Mouse (Mus musculus) neural tube, embryonic 13.5 days (tissue): Measurements from ENCODE around the gene Gprc5b. TPM values are rescaled to one million over a fixed set of nuclear protein-coding genes. Genes with fewer than 3 reads are reported as not detected.
A peak's percentile ranks its signal among the peaks of the same experiment; 100 is the strongest.

Source experiments
- ATAC-seq: fragments of 200-750 bp; cut with Nextera tagmentation; 2 replicates; pipeline ENCODE4 v1.8.0; 2017; ENCODE audit warnings: low read depth, mild to moderate bottlenecking, moderate TSS enrichment, moderate library complexity
- H3K27ac ChIP-seq: fragments of 300-500 bp; sonication (generic); replicated peaks from 2 replicates; pipeline ENCODE4 v1.5.1; 2015; ENCODE audit warnings: moderate library complexity, mild to moderate bottlenecking, inconsistent platforms
- H3K27me3 ChIP-seq: fragments of 300-500 bp; sonication (generic); 2 replicates; pipeline ENCODE4 v1.6.1; 2015; ENCODE audit warnings: mild to moderate bottlenecking, inconsistent platforms
- H3K36me3 ChIP-seq: fragments of 300-500 bp; sonication (generic); 2 replicates; pipeline ENCODE4 v1.6.1; 2015; ENCODE audit warnings: mild to moderate bottlenecking, inconsistent platforms
- H3K4me1 ChIP-seq: fragments of 300-500 bp; sonication (generic); replicated peaks from 2 replicates; pipeline ENCODE4 v1.6.1; 2015; ENCODE audit warnings: inconsistent platforms
- H3K4me2 ChIP-seq: fragments of 300-500 bp; sonication (generic); 2 replicates; pipeline ENCODE4 v1.6.1; 2015; ENCODE audit warnings: inconsistent platforms, mild to moderate bottlenecking, moderate library complexity
- H3K4me3 ChIP-seq: fragments of 300-500 bp; sonication (generic); 2 replicates; pipeline ENCODE4 v1.5.1; 2015; ENCODE audit warnings: mild to moderate bottlenecking, inconsistent platforms
- H3K9ac ChIP-seq: fragments of 300-500 bp; sonication (generic); 2 replicates; pipeline ENCODE4 v1.6.1; 2015; ENCODE audit warnings: moderate library complexity, mild to moderate bottlenecking, inconsistent platforms
- H3K9me3 ChIP-seq: fragments of 300-500 bp; sonication (generic); 2 replicates; pipeline ENCODE4 v1.6.1; 2016; ENCODE audit warnings: inconsistent platforms
- WGBS: fragments of 180-500 bp; shearing (Covaris S2); methylation state at CpG from one replicate; pipeline ENCODE4 v1.1.7; 2015; 5-methylcytosine and 5-hydroxymethylcytosine counted together
- polyA plus RNA-seq: library from polyadenylated mRNA; unstranded; fragments of >200 nt; fragmentation: Nextera tagmentation; extraction: Ambion mirVana; gene quantifications from 2 replicates; pipeline ENCODE4 v1.2.1, GENCODE M21; 2015

Gprc5b gene
- 6.9 and 7.0 TPM in 2 replicates for polyA plus RNA-seq

GRCm38 (mm10) chr7:118995007-118995406 is at the start of gene Gprc5b:
Gene Gprc5b, minus strand, starts transcription at chr7:118995211.
- Histone ChIP-seq H3K9me3 (no peaks in the 10 kb centered on the region), H3K36me3 (no peaks in the 10 kb centered on the region), H3K4me3 (peak within 1 kb of the TSS; percentile 61), H3K27me3 (peaks cover 4% of the 10 kb centered on the region; the same call in 1 of the 2 replicates), H3K4me1 (peaks cover 58% of the 10 kb centered on the region), H3K27ac (peak within 1 kb of the TSS; percentile 82), H3K4me2 (peak within 1 kb of the TSS; percentile 71), H3K9ac (peak within 1 kb of the TSS; percentile 77)
- peak; percentile 88 for ATAC-seq
- whole genome bisulfite sequencing, result under 1% methylated on average over 34 of the region's 44 CpGs

- H3K4me1 ChIP-seq, result no peaks in the 10 kb centered on the region
- H3K9me3 ChIP-seq, result 0 out of 2 replicates have a peak, but pooled peaks cover 5% of the 10 kb centered on the region
- H3K4me3 ChIP-seq, result no peak overlapping the region
- ATAC-seq, result no peak
- no peak overlapping the region for H3K27ac ChIP-seq
- H3K9ac ChIP-seq, result no peak overlapping the region
- no peaks in the 10 kb centered on the region for H3K27me3 ChIP-seq
- no peaks in the 10 kb centered on the region for H3K36me3 ChIP-seq
- no peak overlapping the region for H3K4me2 ChIP-seq
Observed at GRCm38 (mm10) chr7:119041502-119041901, 46.5 kb upstream of the Gprc5b start.

- H3K9me3 ChIP-seq, result 0 out of 2 replicates have a peak, but pooled peaks cover 7% of the 10 kb centered on the region
- no peaks in the 10 kb centered on the region for H3K4me1 ChIP-seq
- no peak overlapping the region for H3K4me3 ChIP-seq
- H3K36me3 ChIP-seq, result no peaks in the 10 kb centered on the region
- no peak overlapping the region for H3K4me2 ChIP-seq
- ATAC-seq, result no peak
- no peak overlapping the region for H3K9ac ChIP-seq
- H3K27me3 ChIP-seq, result no peaks in the 10 kb centered on the region
- no peak overlapping the region for H3K27ac ChIP-seq
Observed at GRCm38 (mm10) chr7:119037581-119037980, 42.6 kb upstream of the Gprc5b start.

GRCm38 (mm10) chr7:119034243-119034961 is 39.4 kb upstream of the Gprc5b start:
- Histone ChIP-seq H3K36me3 (no peaks in the 10 kb centered on the region), H3K9ac (no peak overlapping the region), H3K9me3 (0 out of 2 replicates have a peak, but pooled peaks cover 7% of the 10 kb centered on the region), H3K27me3 (no peaks in the 10 kb centered on the region), H3K4me1 (no peaks in the 10 kb centered on the region), H3K27ac (no peak overlapping the region), H3K4me3 (no peak overlapping the region), H3K4me2 (no peak overlapping the region)
- WGBS, result 67% methylated on average over 15 of the region's 15 CpGs
- no peak for ATAC-seq

DNA sequence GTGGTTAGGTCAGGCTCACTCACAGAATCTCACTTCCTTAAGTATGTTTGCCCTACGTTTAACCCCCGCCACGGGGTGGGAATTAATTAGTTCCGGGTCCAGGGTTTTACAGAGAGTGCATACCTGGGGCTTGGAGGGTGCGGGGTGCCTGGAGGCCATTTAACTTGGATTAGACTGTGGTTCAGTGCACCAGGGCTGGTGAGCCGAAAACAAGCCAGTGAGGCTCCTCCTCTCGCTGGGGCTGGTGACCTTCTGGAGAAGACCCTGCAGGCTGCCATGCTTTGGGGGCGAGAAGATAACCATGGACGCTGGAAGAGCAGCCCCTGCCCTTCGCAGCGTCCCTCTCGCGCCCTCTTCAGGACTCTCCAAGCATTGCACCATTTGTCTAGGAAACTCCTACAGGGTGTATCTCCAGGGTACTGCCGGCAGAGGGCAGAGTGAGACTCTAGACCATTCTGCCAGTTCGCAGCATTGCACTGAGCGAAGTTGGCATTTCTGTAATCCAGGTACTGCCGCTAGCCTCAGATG is 28.4 kb upstream of the Gprc5b start:
- H3K9me3 ChIP-seq, result no peaks in the 10 kb centered on the region
- H3K4me2 ChIP-seq, result no peak overlapping the region
- no peaks in the 10 kb centered on the region for H3K36me3 ChIP-seq
- H3K4me3 ChIP-seq, result no peak overlapping the region
- no peak overlapping the region for H3K9ac ChIP-seq
- no peaks in the 10 kb centered on the region for H3K4me1 ChIP-seq
- H3K27ac ChIP-seq, result no peak overlapping the region
- ATAC-seq, result no peak
- 30% methylated on average over 17 of the region's 17 CpGs for WGBS
- no peaks in the 10 kb centered on the region for H3K27me3 ChIP-seq

- Histone ChIP-seq H3K27ac (no peak overlapping the region), H3K27me3 (no peaks in the 10 kb centered on the region), H3K9ac (no peak overlapping the region), H3K9me3 (no peaks in the 10 kb centered on the region), H3K4me1 (no peaks in the 10 kb centered on the region), H3K4me2 (no peak overlapping the region), H3K4me3 (no peak overlapping the region), H3K36me3 (no peaks in the 10 kb centered on the region)
- WGBS, result 79% methylated on average over 19 of the region's 19 CpGs
- ATAC-seq, result peak; percentile 40
Observed at GRCm38 (mm10) chr7:119022238-119023156, 27.5 kb upstream of the Gprc5b start.

DNA sequence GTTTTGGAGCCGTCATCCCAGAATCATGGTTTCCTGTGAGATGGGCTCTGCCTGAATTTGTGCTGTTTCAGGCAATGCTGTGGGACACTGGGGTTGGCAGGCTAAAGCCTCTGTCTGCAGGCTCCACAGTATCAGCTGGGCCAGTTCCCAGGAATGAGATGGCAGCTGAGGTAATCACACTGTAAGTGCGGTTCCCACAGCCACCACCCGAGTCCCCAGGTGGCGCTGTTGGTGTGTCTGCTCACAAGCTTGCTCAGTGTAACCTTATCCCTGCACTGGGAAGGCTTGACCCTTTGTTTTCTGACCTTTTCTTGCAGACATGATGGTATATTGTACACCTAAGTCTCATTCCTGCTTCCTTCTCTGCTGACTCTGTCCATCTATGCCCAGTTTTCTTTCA is 24.5 kb upstream of the Gprc5b start:
- H3K27ac ChIP-seq, result no peak overlapping the region
- no peak overlapping the region for H3K4me2 ChIP-seq
- no peaks in the 10 kb centered on the region for H3K36me3 ChIP-seq
- no peak overlapping the region for H3K4me3 ChIP-seq
- H3K4me1 ChIP-seq, result no peaks in the 10 kb centered on the region
- 14% methylated on average over 4 of the region's 4 CpGs for WGBS
- ATAC-seq, result peak; percentile 82
- no peaks in the 10 kb centered on the region for H3K9me3 ChIP-seq
- H3K27me3 ChIP-seq, result peaks cover 4% of the 10 kb centered on the region; the same call in 1 of the 2 replicates
- H3K9ac ChIP-seq, result no peak overlapping the region

- Histone ChIP-seq H3K4me2 (no peak overlapping the region), H3K9me3 (no peaks in the 10 kb centered on the region), H3K36me3 (no peaks in the 10 kb centered on the region), H3K9ac (no peak overlapping the region), H3K4me3 (no peak overlapping the region), H3K4me1 (no peaks in the 10 kb centered on the region), H3K27me3 (peaks cover 4% of the 10 kb centered on the region), H3K27ac (no peak overlapping the region)
- no peak for ATAC-seq
- WGBS, result 3% methylated on average over 3 of the region's 3 CpGs
Observed at GRCm38 (mm10) chr7:119015736-119016135, 20.7 kb upstream of the Gprc5b start.

GRCm38 (mm10) chr7:119010854-119011529 is 16.0 kb upstream of the Gprc5b start:
- H3K9ac ChIP-seq, result no peak overlapping the region
- no peak overlapping the region for H3K27ac ChIP-seq
- 15% methylated on average over 5 of the region's 5 CpGs for WGBS
- H3K9me3 ChIP-seq, result no peaks in the 10 kb centered on the region
- H3K4me1 ChIP-seq, result no peaks in the 10 kb centered on the region
- ATAC-seq, result peak; percentile 53
- no peaks in the 10 kb centered on the region for H3K36me3 ChIP-seq
- H3K27me3 ChIP-seq, result peaks cover 4% of the 10 kb centered on the region
- no peak overlapping the region for H3K4me3 ChIP-seq
- H3K4me2 ChIP-seq, result no peak overlapping the region

DNA sequence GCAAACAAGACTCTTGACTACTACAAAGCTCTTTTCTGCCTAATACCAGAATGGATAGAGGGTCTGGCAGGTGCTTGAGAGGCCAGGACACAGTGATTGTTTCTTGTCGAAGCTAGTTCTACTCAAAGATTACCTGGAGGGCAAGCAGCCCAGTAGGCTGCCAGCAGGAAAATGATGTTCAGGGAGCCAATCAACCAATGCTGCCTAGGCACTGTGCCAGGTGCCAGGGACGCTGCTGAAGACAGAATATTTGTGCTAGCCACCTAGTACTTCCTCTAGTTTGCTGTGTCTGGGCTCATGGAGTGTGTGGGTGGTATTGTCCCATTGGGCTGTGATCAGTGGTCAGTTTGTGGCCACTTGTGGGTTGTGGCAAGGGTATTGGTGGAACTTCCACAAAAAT is 7.5 kb upstream of the Gprc5b start:
- ATAC-seq, result no peak
- WGBS, result 75% methylated on average over 2 of the region's 2 CpGs
- Histone ChIP-seq H3K4me1 (no peaks in the 10 kb centered on the region), H3K27ac (no peak overlapping the region), H3K4me3 (no peak overlapping the region), H3K9me3 (no peaks in the 10 kb centered on the region), H3K9ac (no peak overlapping the region), H3K4me2 (no peak overlapping the region), H3K36me3 (no peaks in the 10 kb centered on the region), H3K27me3 (no peaks in the 10 kb centered on the region)

DNA sequence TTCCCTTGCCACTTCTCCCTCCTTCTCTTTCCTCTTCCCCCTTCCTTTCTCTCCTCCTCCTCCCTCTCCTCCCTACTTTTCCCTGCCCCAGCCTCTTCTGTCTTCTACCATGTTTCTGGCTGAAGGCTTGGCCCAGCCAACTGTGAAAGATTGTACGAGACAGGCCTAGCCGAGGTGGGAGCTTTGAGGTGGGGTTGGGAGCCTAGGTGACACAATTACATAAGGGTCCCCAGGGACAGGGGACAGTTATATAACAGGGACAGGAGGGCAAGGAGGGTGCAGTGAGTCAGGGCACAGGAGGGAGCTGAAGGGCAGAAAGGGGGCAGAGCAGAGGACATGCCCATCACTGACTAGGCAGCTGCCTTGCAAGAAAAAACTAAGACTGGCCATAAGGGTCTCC is 7.0 kb upstream of the Gprc5b start:
- Histone ChIP-seq H3K4me1 (no peaks in the 10 kb centered on the region), H3K4me2 (no peak overlapping the region), H3K36me3 (no peaks in the 10 kb centered on the region), H3K27ac (no peak overlapping the region), H3K27me3 (no peaks in the 10 kb centered on the region), H3K4me3 (no peak overlapping the region), H3K9me3 (no peaks in the 10 kb centered on the region), H3K9ac (no peak overlapping the region)
- ATAC-seq, result no peak
- 77% methylated on average over 2 of the region's 2 CpGs for WGBS

DNA sequence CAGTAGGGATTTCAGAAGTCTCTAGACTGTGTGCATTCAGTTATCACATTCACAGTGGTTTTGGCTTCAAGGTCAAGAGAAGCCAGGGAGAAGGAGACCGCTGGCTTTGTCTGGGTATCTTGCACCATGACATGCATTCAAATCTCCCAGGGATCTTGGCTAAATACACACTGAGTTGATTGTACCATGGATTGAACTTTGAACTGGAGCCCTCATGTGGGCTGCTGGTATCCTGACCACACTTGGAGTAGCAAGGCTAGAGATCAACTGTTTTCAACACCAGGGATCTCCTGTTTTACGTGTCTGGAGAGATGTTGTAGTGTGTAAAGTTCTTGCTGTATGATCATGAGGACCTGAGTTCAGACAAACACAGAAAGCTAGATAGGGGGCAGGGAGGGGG is 4.8 kb upstream of the Gprc5b start:
- Histone ChIP-seq H3K9ac (no peak overlapping the region), H3K4me1 (peaks cover 11% of the 10 kb centered on the region), H3K27me3 (peaks cover 4% of the 10 kb centered on the region; the same call in 1 of the 2 replicates), H3K4me2 (no peak overlapping the region), H3K27ac (no peak overlapping the region), H3K9me3 (no peaks in the 10 kb centered on the region), H3K4me3 (no peak overlapping the region), H3K36me3 (no peaks in the 10 kb centered on the region)
- no peak for ATAC-seq
- 72% methylated on average over 2 of the region's 2 CpGs for WGBS
